Comparison of ENCODE assay signal across 8 mouse cellular contexts in genomic region chr11:96827062-96827581, GRCm38 (mm10). TPM values are rescaled to one million over a fixed set of nuclear protein-coding genes. Genes with fewer than 3 reads are reported as not detected.
DNase-seq lines count a peak whose midpoint lies in the region; ATAC-seq and TF ChIP-seq lines count a peak whose summit lies in the region.

No protein-coding gene starts in this region.

- H3K4me2 ChIP-seq in lung, postnatal 0 days (replicated peaks; ENCODE audit: low read depth, low read length), result peak overlapping the region; percentile 63
- peak overlapping the region; percentile 18 for H3K4me2 ChIP-seq in forebrain, embryonic 14.5 days (ENCODE audit: low read length)
- peak overlapping the region; percentile 96 for H3K4me2 ChIP-seq in midbrain, embryonic 12.5 days (replicated peaks)

- H3K9ac ChIP-seq in lung, postnatal 0 days (replicated peaks; ENCODE audit: low read depth), result 0 out of 2 replicates have a peak overlapping the region, but pooled peaks have one; percentile 12
- no peak overlapping the region for H3K9ac ChIP-seq in forebrain, embryonic 14.5 days (ENCODE audit: low read length)
- peak overlapping the region; percentile 32 for H3K9ac ChIP-seq in midbrain, embryonic 12.5 days (replicated peaks)

- H3K27ac ChIP-seq in lung, postnatal 0 days (ENCODE audit: low read length), result peak overlapping the region; percentile 9; the same call in 1 of the 2 replicates
- H3K27ac ChIP-seq in forebrain, embryonic 14.5 days (ENCODE audit: low read depth, low read length), result no peak overlapping the region
- H3K27ac ChIP-seq in midbrain, embryonic 12.5 days (replicated peaks), result no peak overlapping the region

- H3K4me1 ChIP-seq in lung, postnatal 0 days (ENCODE audit: insufficient read depth, low read depth, low read length), result peaks cover 46% of the 10 kb centered on the region
- H3K4me1 ChIP-seq in forebrain, embryonic 14.5 days (ENCODE audit: control insufficient read depth, insufficient read depth, low read length), result peaks cover 51% of the 10 kb centered on the region
- H3K4me1 ChIP-seq in midbrain, embryonic 12.5 days, result peaks cover 68% of the 10 kb centered on the region

- TF ChIP-seq EP300 in lung, postnatal 0 days (IDR thresholded peaks at IDR 0.05), result no peak

- no peak for DNase-seq in lung, postnatal 0 days (ENCODE audit: low spot score)
- no peak for DNase-seq in lung, adult 18-20 months
- no peak for DNase-seq in forebrain, embryonic 14.5 days (ENCODE audit: low spot score)
- DNase-seq in kidney, adult 18-20 months, result peak; percentile 30
- DNase-seq in urinary bladder, adult 18-20 months (ENCODE audit: low spot score in 2 of 2), result no peak
- no peak for DNase-seq in left cerebral cortex, adult 11 months (ENCODE audit: low spot score)
- no peak for DNase-seq in thymus, postnatal 10 days (ENCODE audit: low spot score in 2 of 2)

- no peak for ATAC-seq in lung, postnatal 0 days
- ATAC-seq in forebrain, embryonic 14.5 days, result no peak
- no peak for ATAC-seq in midbrain, embryonic 12.5 days (ENCODE audit: low FRiP score, low read depth)

- WGBS in lung, postnatal 0 days, result 53% methylated on average over 12 of the region's 12 CpGs
- WGBS in forebrain, embryonic 14.5 days, result 80% methylated on average over 12 of the region's 12 CpGs
- 91% methylated on average over 12 of the region's 12 CpGs for WGBS in midbrain, embryonic 12.5 days

- H3K4me3 ChIP-seq in lung, postnatal 0 days (ENCODE audit: low read depth, low read length), result 0 out of 2 replicates have a peak overlapping the region, but pooled peaks have one; percentile 10
- H3K4me3 ChIP-seq in forebrain, embryonic 14.5 days (ENCODE audit: low read depth, low read length), result no peak overlapping the region
- H3K4me3 ChIP-seq in midbrain, embryonic 12.5 days, result no peak overlapping the region

- TF ChIP-seq CTCF in lung, postnatal 0 days (IDR thresholded peaks at IDR 0.05), result no peak

- no peaks in the 10 kb centered on the region for H3K9me3 ChIP-seq in lung, postnatal 0 days (ENCODE audit: low read length)
- H3K9me3 ChIP-seq in forebrain, embryonic 14.5 days (replicated peaks; ENCODE audit: control insufficient read depth, low read length), result no peaks in the 10 kb centered on the region
- no peaks in the 10 kb centered on the region for H3K9me3 ChIP-seq in midbrain, embryonic 12.5 days

- H3K36me3 ChIP-seq in lung, postnatal 0 days (ENCODE audit: insufficient read depth, low read length), result 0 out of 2 replicates have a peak, but pooled peaks cover 8% of the 10 kb centered on the region
- peaks cover 31% of the 10 kb centered on the region for H3K36me3 ChIP-seq in forebrain, embryonic 14.5 days (ENCODE audit: control insufficient read depth, insufficient read depth, low read length)
- H3K36me3 ChIP-seq in midbrain, embryonic 12.5 days, result peaks cover 36% of the 10 kb centered on the region

- H3K27me3 ChIP-seq in lung, postnatal 0 days (replicated peaks; ENCODE audit: insufficient read depth, low read length), result no peaks in the 10 kb centered on the region
- no peaks in the 10 kb centered on the region for H3K27me3 ChIP-seq in forebrain, embryonic 14.5 days (replicated peaks; ENCODE audit: control insufficient read depth, insufficient read depth, low read length)
- H3K27me3 ChIP-seq in midbrain, embryonic 12.5 days, result no peaks in the 10 kb centered on the region

RNA-seq across cellular contexts. Expression of gene Nfe2l1, which starts 2.6 kb away (rescaled TPM):
- 51.8 and 54.5 TPM in 2 replicates for polyA plus RNA-seq in lung, postnatal 0 days (2015; fragmentation: Nextera tagmentation; extraction: Ambion mirVana)
- polyA plus RNA-seq in forebrain, embryonic 14.5 days (2014; fragmentation: Nextera tagmentation; extraction: Ambion mirVana), result 28.0 and 38.6 TPM in 2 replicates
- 80.9 and 81.1 TPM in 2 replicates for polyA plus RNA-seq in midbrain, embryonic 12.5 days (2016; fragmentation: Nextera tagmentation; extraction: Ambion mirVana)

RNA-seq across cellular contexts. Expression of gene Copz2, which starts 22.5 kb away (rescaled TPM):
- polyA plus RNA-seq in lung, postnatal 0 days (2015; fragmentation: Nextera tagmentation; extraction: Ambion mirVana), result 105 and 110 TPM in 2 replicates
- 14.7 and 15.0 TPM in 2 replicates for polyA plus RNA-seq in forebrain, embryonic 14.5 days (2014; fragmentation: Nextera tagmentation; extraction: Ambion mirVana)
- 36.1 and 43.0 TPM in 2 replicates for polyA plus RNA-seq in midbrain, embryonic 12.5 days (2016; fragmentation: Nextera tagmentation; extraction: Ambion mirVana)

RNA-seq across cellular contexts. Expression of gene Cbx1, which starts 38.2 kb away (rescaled TPM):
- polyA plus RNA-seq in lung, postnatal 0 days (2015; fragmentation: Nextera tagmentation; extraction: Ambion mirVana), result 48.6 and 54.0 TPM in 2 replicates
- 94.8 and 99.7 TPM in 2 replicates for polyA plus RNA-seq in forebrain, embryonic 14.5 days (2014; fragmentation: Nextera tagmentation; extraction: Ambion mirVana)
- 156 and 166 TPM in 2 replicates for polyA plus RNA-seq in midbrain, embryonic 12.5 days (2016; fragmentation: Nextera tagmentation; extraction: Ambion mirVana)

RNA-seq across cellular contexts. Expression of gene Snx11, which starts 49.8 kb away (rescaled TPM):
- 18.4 and 18.7 TPM in 2 replicates for polyA plus RNA-seq in lung, postnatal 0 days (2015; fragmentation: Nextera tagmentation; extraction: Ambion mirVana)
- polyA plus RNA-seq in forebrain, embryonic 14.5 days (2014; fragmentation: Nextera tagmentation; extraction: Ambion mirVana), result 17.6 and 21.6 TPM in 2 replicates
- 40.1 and 42.6 TPM in 2 replicates for polyA plus RNA-seq in midbrain, embryonic 12.5 days (2016; fragmentation: Nextera tagmentation; extraction: Ambion mirVana)

Comparison
In these comparisons a context has a peak if more than half of its experiments do, and no peak if none do; other contexts are left out.
1. H3K4me2 ChIP-seq: peak in every context shown above with its lines; median percentile 96 in midbrain, embryonic 12.5 days; 63 in lung, postnatal 0 days; 18 in forebrain, embryonic 14.5 days.